Mouse (Mus musculus): ENCODE results near the gene 9230110F15Rik. TPM values are rescaled to one million over a fixed set of nuclear protein-coding genes. Genes with fewer than 3 reads are reported as not detected.

9230110F15Rik gene
- not detected for total RNA-seq (2023)

GRCm38 (mm10) chr9:35844050-35844449 is at the start of gene 9230110F15Rik:
9230110F15Rik (minus strand) TSS chr9:35844150.

GRCm38 (mm10) chr9:35790001-35790400 is 53.9 kb downstream of the 9230110F15Rik start, which contains the start of the genes Gm27235 and D730048I06Rik:
Gm27235 (minus strand) TSS chr9:35790101.
D730048I06Rik (minus strand) TSS chr9:35790112.

Other genes with a start within 250 kb of the 9230110F15Rik start
- not detected for gene Pate4, start 232.2 kb downstream of the 9230110F15Rik start, total RNA-seq (2023)
- not detected for gene Pate3, start 195.9 kb downstream of the 9230110F15Rik start, total RNA-seq (2023)
- not detected for gene Pate1, start 156.8 kb downstream of the 9230110F15Rik start, total RNA-seq (2023)
- gene Gm17677, start 103.1 kb downstream of the 9230110F15Rik start, total RNA-seq (2023): not detected
- gene Gm17727, start 66.0 kb downstream of the 9230110F15Rik start, total RNA-seq (2023): not detected
- not detected for gene Gm27235, start 54.0 kb downstream of the 9230110F15Rik start, total RNA-seq (2023)
- not detected for gene D730048I06Rik, start 54.0 kb downstream of the 9230110F15Rik start, total RNA-seq (2023)
- not detected for gene 9230113P08Rik, start 64.3 kb upstream of the 9230110F15Rik start, total RNA-seq (2023)

Measured in T-cell, adult 66 days (primary cell).